Mouse (Mus musculus): ENCODE measurements at regions not wholly inside any gene's neighbourhood (a gene's known extent, or its start where the extent isn't known, plus 50 kb on each side); places are given as distances from the start of the nearest gene placed in this dataset.
"Not testable (repeated sequence)": the region's sequence is repeated elsewhere in the genome, so short reads cannot be mapped to it uniquely, and the experiment has no call there.

GRCm38 (mm10) chr3:34751551-34751950 lies 101.3 kb downstream of the Sox2 start:
- H3K36me3 ChIP-seq = no peaks in the 10 kb centered on the region
- H3K4me2 ChIP-seq (replicated peaks) = no peak overlapping the region
- no peak overlapping the region for H3K9ac ChIP-seq
- 81% methylated on average over 5 of the region's 5 CpGs for WGBS
- no peak for ATAC-seq
- no peaks in the 10 kb centered on the region for H3K9me3 ChIP-seq
- no peak overlapping the region for H3K4me3 ChIP-seq (replicated peaks)
- no peaks in the 10 kb centered on the region for H3K27me3 ChIP-seq (replicated peaks)
- H3K27ac ChIP-seq = no peak overlapping the region
- H3K4me1 ChIP-seq (replicated peaks) = no peaks in the 10 kb centered on the region

GRCm38 (mm10) chr3:34753557-34753956 lies 103.4 kb downstream of the Sox2 start:
- no peak for ATAC-seq
- no peak overlapping the region for H3K9ac ChIP-seq
- no peaks in the 10 kb centered on the region for H3K27me3 ChIP-seq (replicated peaks)
- no peaks in the 10 kb centered on the region for H3K4me1 ChIP-seq (replicated peaks)
- 16% methylated on average over 8 of the region's 8 CpGs for WGBS
- H3K36me3 ChIP-seq = no peaks in the 10 kb centered on the region
- H3K9me3 ChIP-seq = no peaks in the 10 kb centered on the region
- no peak overlapping the region for H3K27ac ChIP-seq
- H3K4me3 ChIP-seq (replicated peaks) = no peak overlapping the region
- H3K4me2 ChIP-seq (replicated peaks) = no peak overlapping the region

- 91% methylated on average over 6 of the region's 6 CpGs for WGBS
- Histone ChIP-seq H3K4me2 (replicated peaks) (no peak overlapping the region), H3K9ac (no peak overlapping the region), H3K27me3 (replicated peaks) (no peaks in the 10 kb centered on the region), H3K4me1 (replicated peaks) (no peaks in the 10 kb centered on the region), H3K36me3 (no peaks in the 10 kb centered on the region), H3K9me3 (no peaks in the 10 kb centered on the region), H3K4me3 (replicated peaks) (no peak overlapping the region), H3K27ac (no peak overlapping the region)
- no peak for ATAC-seq
Observed at GRCm38 (mm10) chr3:34754781-34755180, 104.6 kb downstream of the Sox2 start.

GRCm38 (mm10) chr3:34755282-34755681 lies 105.1 kb downstream of the Sox2 start:
- not testable (repeated sequence) for ATAC-seq; H3K9ac ChIP-seq; H3K4me3 ChIP-seq (replicated peaks); H3K4me1 ChIP-seq (replicated peaks); H3K27ac ChIP-seq; H3K4me2 ChIP-seq (replicated peaks); H3K36me3 ChIP-seq; H3K27me3 ChIP-seq (replicated peaks); H3K9me3 ChIP-seq
- WGBS = 92% methylated on average over 5 of the region's 5 CpGs

GRCm38 (mm10) chr3:34756632-34757031 lies 106.4 kb downstream of the Sox2 start:
- 22% methylated on average over 7 of the region's 7 CpGs for WGBS
- Histone ChIP-seq H3K4me2 (replicated peaks) (no peak overlapping the region), H3K9ac (no peak overlapping the region), H3K27me3 (replicated peaks) (no peaks in the 10 kb centered on the region), H3K36me3 (no peaks in the 10 kb centered on the region), H3K9me3 (no peaks in the 10 kb centered on the region), H3K4me1 (replicated peaks) (no peaks in the 10 kb centered on the region), H3K27ac (no peak overlapping the region), H3K4me3 (replicated peaks) (no peak overlapping the region)
- ATAC-seq = no peak

- H3K4me3 ChIP-seq (replicated peaks) = no peak overlapping the region
- H3K36me3 ChIP-seq = no peaks in the 10 kb centered on the region
- H3K4me2 ChIP-seq (replicated peaks) = no peak overlapping the region
- WGBS = 61% methylated on average over 6 of the region's 6 CpGs
- no peaks in the 10 kb centered on the region for H3K4me1 ChIP-seq (replicated peaks)
- no peak overlapping the region for H3K9ac ChIP-seq
- H3K27me3 ChIP-seq (replicated peaks) = no peaks in the 10 kb centered on the region
- H3K9me3 ChIP-seq = no peaks in the 10 kb centered on the region
- no peak overlapping the region for H3K27ac ChIP-seq
- ATAC-seq = no peak
Observed at GRCm38 (mm10) chr3:34757130-34757529, 106.9 kb downstream of the Sox2 start.

GRCm38 (mm10) chr3:34757813-34758510 lies 107.8 kb downstream of the Sox2 start:
- Histone ChIP-seq H3K9ac (no peak overlapping the region), H3K4me2 (replicated peaks) (no peak overlapping the region), H3K9me3 (no peaks in the 10 kb centered on the region), H3K27me3 (replicated peaks) (no peaks in the 10 kb centered on the region), H3K4me1 (replicated peaks) (no peaks in the 10 kb centered on the region), H3K27ac (no peak overlapping the region), H3K4me3 (replicated peaks) (no peak overlapping the region), H3K36me3 (no peaks in the 10 kb centered on the region)
- no peak for ATAC-seq
- WGBS = 28% methylated on average over 13 of the region's 13 CpGs

GRCm38 (mm10) chr3:34759942-34760640 lies 109.9 kb downstream of the Sox2 start:
- WGBS = 79% methylated on average over 19 of the region's 19 CpGs
- no peak for ATAC-seq
- H3K4me2 ChIP-seq (replicated peaks) = no peak overlapping the region

GRCm38 (mm10) chr3:34761162-34761769 lies 111.1 kb downstream of the Sox2 start:
- ATAC-seq = no peak
- Histone ChIP-seq H3K9me3 (no peaks in the 10 kb centered on the region), H3K9ac (no peak overlapping the region), H3K36me3 (no peaks in the 10 kb centered on the region), H3K27me3 (replicated peaks) (no peaks in the 10 kb centered on the region), H3K4me2 (replicated peaks) (no peak overlapping the region), H3K4me1 (replicated peaks) (no peaks in the 10 kb centered on the region), H3K27ac (no peak overlapping the region), H3K4me3 (replicated peaks) (no peak overlapping the region)
- WGBS = 70% methylated on average over 7 of the region's 7 CpGs

More at GRCm38 (mm10) chr3:34759942-34760640, 109.9 kb downstream of the Sox2 start:
- Histone ChIP-seq H3K27me3 (replicated peaks) (no peaks in the 10 kb centered on the region), H3K27ac (no peak overlapping the region), H3K36me3 (no peaks in the 10 kb centered on the region), H3K4me1 (replicated peaks) (no peaks in the 10 kb centered on the region), H3K9me3 (no peaks in the 10 kb centered on the region), H3K9ac (no peak overlapping the region), H3K4me3 (replicated peaks) (no peak overlapping the region)

- Histone ChIP-seq H3K9ac (no peak overlapping the region), H3K27ac (no peak overlapping the region), H3K9me3 (no peaks in the 10 kb centered on the region), H3K4me3 (replicated peaks) (no peak overlapping the region), H3K36me3 (no peaks in the 10 kb centered on the region), H3K4me1 (replicated peaks) (no peaks in the 10 kb centered on the region), H3K4me2 (replicated peaks) (no peak overlapping the region), H3K27me3 (replicated peaks) (no peaks in the 10 kb centered on the region)
- no peak for ATAC-seq
- WGBS = 94% methylated on average over 4 of the region's 4 CpGs
Observed at GRCm38 (mm10) chr3:34761783-34762182, 111.6 kb downstream of the Sox2 start.

- H3K27ac ChIP-seq = no peak overlapping the region
- no peak overlapping the region for H3K4me3 ChIP-seq (replicated peaks)
- H3K4me1 ChIP-seq (replicated peaks) = no peaks in the 10 kb centered on the region
- WGBS = 62% methylated on average over 2 of the region's 2 CpGs
- H3K27me3 ChIP-seq (replicated peaks) = no peaks in the 10 kb centered on the region
- H3K9ac ChIP-seq = no peak overlapping the region
- no peaks in the 10 kb centered on the region for H3K9me3 ChIP-seq
- no peak for ATAC-seq
- no peak overlapping the region for H3K4me2 ChIP-seq (replicated peaks)
- no peaks in the 10 kb centered on the region for H3K36me3 ChIP-seq
Observed at GRCm38 (mm10) chr3:34764559-34764958, 114.4 kb downstream of the Sox2 start.

- 69% methylated on average over 6 of the region's 6 CpGs for WGBS
- Histone ChIP-seq H3K27me3 (replicated peaks) (no peaks in the 10 kb centered on the region), H3K27ac (no peak overlapping the region), H3K4me1 (replicated peaks) (no peaks in the 10 kb centered on the region), H3K4me3 (replicated peaks) (no peak overlapping the region), H3K4me2 (replicated peaks) (no peak overlapping the region), H3K36me3 (no peaks in the 10 kb centered on the region), H3K9ac (no peak overlapping the region), H3K9me3 (no peaks in the 10 kb centered on the region)
- no peak for ATAC-seq
Observed at GRCm38 (mm10) chr3:34765151-34765550, 114.9 kb downstream of the Sox2 start.

Data from intestine, embryonic 15.5 days (tissue).